Mouse (Mus musculus) hindbrain, embryonic 11.5 days (tissue): Measurements from ENCODE around the gene Cmas. TPM values are rescaled to one million over a fixed set of nuclear protein-coding genes. Genes with fewer than 3 reads are reported as not detected.
A peak's percentile ranks its signal among the peaks of the same experiment; 100 is the strongest.

Source experiments
- ATAC-seq: fragments of 200-750 bp; cut with Nextera tagmentation; 2 replicates; pipeline ENCODE4 v1.8.0; 2017; ENCODE audit warnings: mild to moderate bottlenecking, moderate TSS enrichment, moderate library complexity; ENCODE audit not compliant: low FRiP score
- DNase-seq: peaks from one replicate; pipeline ENCODE4 v3.0.0-alpha.2; 2015; ENCODE audit warnings: low spot score
- H3K27ac ChIP-seq: fragments of 300-500 bp; sonication (generic); 2 replicates; pipeline ENCODE4 v1.5.1; 2014; ENCODE audit warnings: mild to moderate bottlenecking, low read depth, low read length
- H3K27me3 ChIP-seq: fragments of 300-500 bp; sonication (generic); 2 replicates; pipeline ENCODE4 v1.6.1; 2014; ENCODE audit warnings: mild to moderate bottlenecking, low read length, moderate library complexity, mixed read lengths; ENCODE audit not compliant: control insufficient read depth, insufficient read depth
- H3K36me3 ChIP-seq: fragments of 300-500 bp; sonication (generic); 2 replicates; pipeline ENCODE4 v1.6.1; 2014; ENCODE audit warnings: mild to moderate bottlenecking, low read length, moderate library complexity, mixed read lengths; ENCODE audit not compliant: control insufficient read depth, insufficient read depth
- H3K4me1 ChIP-seq: fragments of 300-500 bp; sonication (generic); replicated peaks from 2 replicates; pipeline ENCODE4 v1.6.1; 2014; ENCODE audit warnings: low read length, mixed read lengths; ENCODE audit not compliant: control insufficient read depth, insufficient read depth
- H3K4me2 ChIP-seq: fragments of 300-500 bp; sonication (generic); replicated peaks from 2 replicates; pipeline ENCODE4 v1.6.1; 2014; ENCODE audit warnings: mild to moderate bottlenecking, low read depth, low read length
- H3K4me3 ChIP-seq: fragments of 300-500 bp; sonication (generic); 2 replicates; pipeline ENCODE4 v1.5.1; 2014; ENCODE audit warnings: low read depth, low read length
- H3K9ac ChIP-seq: fragments of 300-500 bp; sonication (generic); 2 replicates; pipeline ENCODE4 v1.6.1; 2014; ENCODE audit warnings: low read depth, low read length
- H3K9me3 ChIP-seq: fragments of 300-500 bp; sonication (generic); 2 replicates; pipeline ENCODE4 v1.6.1; 2016; ENCODE audit warnings: low read length; ENCODE audit not compliant: control insufficient read depth
- WGBS: fragments of 180-500 bp; shearing (Covaris S2); extraction: QIAGEN DNeasy Blood & Tissue Kit; methylation state at CpG from one replicate; pipeline ENCODE4 v1.1.7; 2014; 5-methylcytosine and 5-hydroxymethylcytosine counted together
- polyA plus RNA-seq: library from polyadenylated mRNA; unstranded; fragments of >200 nt; fragmentation: Nextera tagmentation; extraction: Ambion mirVana; gene quantifications from 2 replicates; pipeline ENCODE4 v1.2.1, GENCODE M21; 2014

Gene Cmas
- polyA plus RNA-seq, 1 experiment from 2014 or later = 137 TPM

DNA sequence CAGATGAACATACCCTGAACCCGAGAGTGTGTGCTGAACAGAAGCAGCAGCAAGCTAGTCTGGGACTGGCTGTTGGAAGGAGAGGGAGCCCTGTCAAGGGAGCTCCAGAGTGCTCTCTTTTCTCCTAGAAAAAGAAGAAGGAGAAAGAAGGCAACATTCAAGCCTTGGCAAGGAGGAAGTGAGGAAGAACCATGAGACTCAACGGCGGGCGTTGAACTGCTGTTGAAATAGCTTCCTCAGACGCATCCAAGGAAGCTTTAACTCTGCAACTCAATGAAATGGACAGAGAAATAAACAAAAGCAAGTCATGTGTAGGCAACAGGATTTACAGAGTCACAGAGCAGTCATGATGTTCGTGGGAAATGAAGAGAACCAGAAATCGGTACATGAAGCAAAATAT is 9.7 kb upstream of the Cmas start:
- no peak overlapping the region for H3K9ac ChIP-seq
- no peak overlapping the region for H3K27ac ChIP-seq
- no peaks in the 10 kb centered on the region for H3K27me3 ChIP-seq
- H3K4me1 ChIP-seq = no peaks in the 10 kb centered on the region
- no peak for DNase-seq
- no peaks in the 10 kb centered on the region for H3K9me3 ChIP-seq
- no peak overlapping the region for H3K4me2 ChIP-seq
- no peak overlapping the region for H3K4me3 ChIP-seq
- ATAC-seq = no peak
- WGBS = 93% methylated on average over 7 of the region's 7 CpGs
- no peaks in the 10 kb centered on the region for H3K36me3 ChIP-seq

GRCm38 (mm10) chr6:142747165-142747564 is 9.3 kb upstream of the Cmas start:
- H3K27me3 ChIP-seq = no peaks in the 10 kb centered on the region
- no peaks in the 10 kb centered on the region for H3K36me3 ChIP-seq
- no peaks in the 10 kb centered on the region for H3K4me1 ChIP-seq
- DNase-seq = no peak
- no peak overlapping the region for H3K4me2 ChIP-seq
- no peak overlapping the region for H3K27ac ChIP-seq
- no peaks in the 10 kb centered on the region for H3K9me3 ChIP-seq
- no peak for ATAC-seq
- no peak overlapping the region for H3K4me3 ChIP-seq
- WGBS = 85% methylated on average over 2 of the region's 2 CpGs
- no peak overlapping the region for H3K9ac ChIP-seq

GRCm38 (mm10) chr6:142748057-142748708 is 8.3 kb upstream of the Cmas start:
- no peak overlapping the region for H3K27ac ChIP-seq
- no peak overlapping the region for H3K9ac ChIP-seq
- 80% methylated on average over 8 of the region's 8 CpGs for WGBS
- no peaks in the 10 kb centered on the region for H3K4me1 ChIP-seq
- H3K9me3 ChIP-seq = no peaks in the 10 kb centered on the region
- H3K4me2 ChIP-seq = no peak overlapping the region
- H3K4me3 ChIP-seq = no peak overlapping the region
- H3K27me3 ChIP-seq = no peaks in the 10 kb centered on the region
- ATAC-seq = no peak
- no peak for DNase-seq
- H3K36me3 ChIP-seq = no peaks in the 10 kb centered on the region

DNA sequence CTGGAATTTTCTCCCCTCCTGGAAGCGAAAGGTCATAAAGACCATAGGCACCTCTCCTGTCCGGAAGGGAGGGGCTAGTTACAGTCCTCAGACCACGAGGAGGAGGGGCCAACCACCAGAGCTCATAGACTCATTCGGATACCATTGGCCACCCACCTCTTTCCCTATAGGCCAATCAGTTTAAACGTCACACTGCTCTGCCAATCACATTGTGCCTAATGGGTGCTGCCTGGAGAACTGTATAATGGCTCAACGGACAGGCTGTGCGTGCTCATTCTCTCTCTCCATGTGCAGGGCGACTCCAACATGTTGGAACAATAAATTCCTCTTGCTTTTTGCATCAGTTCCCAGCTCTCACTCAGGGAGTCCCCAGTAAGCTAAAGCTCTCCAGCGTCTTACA is 5.1 kb upstream of the Cmas start:
- no peak overlapping the region for H3K4me3 ChIP-seq
- H3K4me1 ChIP-seq = no peaks in the 10 kb centered on the region
- peak; percentile 13 for DNase-seq
- WGBS = 53% methylated on average over 9 of the region's 9 CpGs
- H3K9ac ChIP-seq = no peak overlapping the region
- no peak overlapping the region for H3K4me2 ChIP-seq
- ATAC-seq = peak; percentile 65
- no peaks in the 10 kb centered on the region; the same call in 1 of the 2 replicates for H3K27me3 ChIP-seq
- no peaks in the 10 kb centered on the region for H3K36me3 ChIP-seq
- H3K9me3 ChIP-seq = no peaks in the 10 kb centered on the region
- no peak overlapping the region for H3K27ac ChIP-seq

DNA sequence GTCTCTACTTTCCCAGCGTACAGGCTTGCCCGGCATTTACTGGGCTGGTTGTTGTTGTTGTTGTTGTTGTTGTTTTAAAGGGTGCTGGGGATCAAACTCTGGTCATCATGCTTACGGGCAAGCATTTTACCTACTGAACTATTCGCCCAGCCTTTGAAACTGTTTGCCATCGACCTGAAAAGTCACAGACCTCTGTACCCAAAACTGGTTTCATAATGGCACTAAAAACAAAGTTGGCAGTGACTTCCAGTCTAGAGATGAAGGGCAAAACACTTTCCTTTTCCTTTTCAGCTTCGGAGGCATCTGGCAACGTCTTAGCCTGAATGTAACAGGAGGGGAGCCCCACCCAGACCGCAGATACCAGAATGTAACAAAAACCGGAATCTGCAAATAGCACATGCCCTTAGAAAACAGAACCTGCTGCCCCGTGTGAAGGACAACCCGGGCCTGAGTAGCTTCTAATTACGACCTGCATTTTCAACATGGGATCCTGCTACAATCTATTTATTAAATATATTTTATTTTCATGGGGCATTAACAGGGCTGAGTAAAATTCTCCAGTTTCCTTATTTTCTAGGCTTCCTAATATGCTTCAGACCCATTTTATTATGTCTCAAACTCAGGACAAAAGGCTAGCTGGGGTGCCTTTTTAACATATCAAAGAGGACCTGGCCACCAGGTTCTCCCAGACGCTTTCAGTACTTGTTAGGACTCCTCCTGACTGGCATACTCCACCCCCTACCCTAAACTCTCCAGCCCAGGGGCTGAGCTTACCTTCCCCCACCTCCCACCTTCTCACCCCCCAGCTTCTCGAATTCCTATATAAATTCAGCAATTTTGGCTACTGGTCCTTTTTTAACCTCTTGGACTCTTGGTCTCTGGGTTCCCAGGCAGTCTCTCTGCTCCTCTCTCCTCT is 3.9 kb upstream of the Cmas start:
- Histone ChIP-seq H3K36me3 (no peaks in the 10 kb centered on the region), H3K4me1 (no peaks in the 10 kb centered on the region), H3K9ac (no peak overlapping the region), H3K9me3 (no peaks in the 10 kb centered on the region), H3K4me3 (no peak overlapping the region), H3K27me3 (no peaks in the 10 kb centered on the region; the same call in 1 of the 2 replicates), H3K4me2 (no peak overlapping the region), H3K27ac (no peak overlapping the region)
- 36% methylated on average over 14 of the region's 14 CpGs for WGBS
- DNase-seq = no peak
- no peak for ATAC-seq

DNA sequence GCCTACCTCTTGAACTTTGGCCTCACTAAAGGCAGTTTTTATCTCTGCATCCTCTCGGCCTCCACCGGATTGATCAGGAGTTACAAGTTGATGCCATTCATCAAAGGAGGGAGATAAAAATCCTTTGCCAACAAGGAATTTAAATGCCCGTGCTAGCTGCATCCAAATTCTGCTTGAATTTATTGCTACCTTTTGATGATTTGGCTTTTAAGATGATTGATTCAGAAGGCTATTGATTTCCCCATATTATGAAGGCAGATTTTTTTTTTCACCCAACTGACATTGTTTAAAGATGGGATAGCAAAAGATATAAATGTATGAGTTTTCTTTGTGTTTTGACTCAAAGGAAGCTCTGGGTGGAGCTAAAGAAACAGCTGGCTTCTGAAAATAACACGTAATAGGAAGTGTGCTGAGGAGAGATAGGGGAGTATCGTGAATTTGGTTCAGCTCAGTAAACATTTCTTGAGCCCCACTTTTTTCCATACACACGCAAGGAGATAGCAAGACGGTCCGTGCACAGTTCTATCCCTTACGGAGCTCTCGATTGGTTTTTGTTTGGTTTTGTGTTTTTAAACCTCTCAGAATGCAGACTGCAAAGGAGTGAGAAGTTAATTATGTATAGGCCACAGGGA is 964 bp downstream of the Cmas start:
- H3K27me3 ChIP-seq = no peaks in the 10 kb centered on the region; the same call in 1 of the 2 replicates
- 58% methylated on average over 10 of the region's 10 CpGs for WGBS
- H3K9ac ChIP-seq = peak overlapping the region; percentile 87
- ATAC-seq (no peak), DNase-seq (peak; percentile 6)
- H3K4me1 ChIP-seq = 0 out of 2 replicates have a peak, but pooled peaks cover 2% of the 10 kb centered on the region
- H3K9me3 ChIP-seq = no peaks in the 10 kb centered on the region
- peak overlapping the region; percentile 90 for H3K4me3 ChIP-seq
- no peak overlapping the region for H3K27ac ChIP-seq
- no peaks in the 10 kb centered on the region for H3K36me3 ChIP-seq
- peak overlapping the region; percentile 72 for H3K4me2 ChIP-seq

DNA sequence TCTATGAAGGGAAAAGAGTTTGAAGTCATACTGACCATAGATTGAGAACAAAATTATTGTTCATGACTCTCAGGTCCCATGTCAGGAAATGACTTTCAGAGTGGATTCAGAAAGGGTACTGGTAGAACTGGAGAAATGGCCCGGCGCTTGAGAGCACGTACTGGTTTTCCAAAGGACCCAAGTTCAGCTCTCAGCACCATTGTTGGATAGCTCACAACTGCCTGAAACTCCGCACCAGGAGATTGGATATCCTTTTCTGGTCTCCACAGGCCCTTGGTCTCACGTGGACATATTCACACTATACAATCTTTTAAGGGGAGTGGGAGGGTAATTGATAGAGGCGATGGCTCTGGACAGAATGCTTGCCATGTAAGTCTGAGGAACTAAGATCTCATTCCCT is 1.5 kb downstream of the Cmas start:
- Histone ChIP-seq H3K4me1 (0 out of 2 replicates have a peak, but pooled peaks cover 2% of the 10 kb centered on the region), H3K9me3 (no peaks in the 10 kb centered on the region), H3K27me3 (no peaks in the 10 kb centered on the region; the same call in 1 of the 2 replicates), H3K36me3 (no peaks in the 10 kb centered on the region), H3K4me3 (0 out of 2 replicates have a peak overlapping the region, but pooled peaks have one; percentile 3), H3K27ac (no peak overlapping the region), H3K4me2 (no peak overlapping the region; the same call in 1 of the 2 replicates), H3K9ac (peak overlapping the region; percentile 20; the same call in 1 of the 2 replicates)
- DNase-seq = no peak
- ATAC-seq = no peak
- 90% methylated on average over 6 of the region's 6 CpGs for WGBS

DNA sequence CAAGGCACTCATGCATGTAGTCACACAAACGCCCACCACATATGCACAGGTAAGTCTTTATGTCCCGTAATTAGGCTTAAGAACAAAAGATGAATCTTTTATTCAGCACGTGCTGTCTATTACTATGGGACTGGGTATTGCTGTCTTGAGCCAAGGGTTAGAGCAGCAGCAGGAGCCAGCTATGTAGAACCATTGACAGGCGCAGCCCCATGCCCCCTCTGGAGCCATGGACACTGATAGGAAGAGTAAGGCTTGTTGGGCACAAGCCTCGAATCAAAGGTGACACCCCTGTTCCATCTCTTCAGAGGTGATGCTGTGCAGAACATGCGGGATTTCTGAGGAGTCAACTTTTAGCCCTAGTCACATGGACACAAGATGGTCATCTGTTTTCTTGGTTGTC is 2.1 kb downstream of the Cmas start:
- no peak overlapping the region for H3K9ac ChIP-seq
- WGBS = 92% methylated on average over 6 of the region's 6 CpGs
- no peak for DNase-seq
- H3K27me3 ChIP-seq = no peaks in the 10 kb centered on the region; the same call in 1 of the 2 replicates
- H3K9me3 ChIP-seq = no peaks in the 10 kb centered on the region
- no peak overlapping the region for H3K4me2 ChIP-seq
- no peak for ATAC-seq
- H3K36me3 ChIP-seq = no peaks in the 10 kb centered on the region
- H3K4me3 ChIP-seq = no peak overlapping the region
- H3K4me1 ChIP-seq = 0 out of 2 replicates have a peak, but pooled peaks cover 2% of the 10 kb centered on the region
- H3K27ac ChIP-seq = no peak overlapping the region
